Mouse (Mus musculus): ENCODE data around the gene Ltbp4.
A peak's percentile ranks its signal among the peaks of the same experiment; 100 is the strongest.

The Ltbp4 gene

GRCm38 (mm10) chr7:27298033-27298610 lies 39.4 kb downstream of the Ltbp4 start:
- DNase-seq, result no peak

DNA sequence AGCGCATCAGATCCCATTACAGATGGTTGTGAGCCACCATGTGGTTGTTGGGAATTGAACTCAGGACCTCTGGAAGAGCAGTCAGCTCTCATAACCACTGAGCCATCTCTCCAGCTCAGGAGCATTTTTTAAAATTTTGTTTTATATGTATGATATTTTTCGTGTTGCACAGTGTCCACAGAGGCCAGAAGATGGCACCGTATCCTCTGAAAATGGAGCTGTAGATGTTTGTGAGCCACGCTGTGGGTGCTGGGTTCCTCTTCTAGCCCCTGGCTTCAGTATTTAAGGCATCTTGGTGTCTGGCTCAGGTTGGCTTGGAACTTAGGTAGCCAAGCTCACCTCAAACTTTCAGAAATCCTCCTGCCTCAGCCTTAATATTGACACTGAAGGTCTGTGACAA lies 41.0 kb downstream of the Ltbp4 start:
- no peak for DNase-seq

- DNase-seq, result no peak
These were observed 41.5 kb downstream of the Ltbp4 start for GRCm38 (mm10) chr7:27295956-27296355.

GRCm38 (mm10) chr7:27291795-27292466 lies 45.6 kb downstream of the Ltbp4 start:
- no peak for DNase-seq

GRCm38 (mm10) chr7:27290555-27290954 lies 46.9 kb downstream of the Ltbp4 start:
- DNase-seq, result no peak

DNA sequence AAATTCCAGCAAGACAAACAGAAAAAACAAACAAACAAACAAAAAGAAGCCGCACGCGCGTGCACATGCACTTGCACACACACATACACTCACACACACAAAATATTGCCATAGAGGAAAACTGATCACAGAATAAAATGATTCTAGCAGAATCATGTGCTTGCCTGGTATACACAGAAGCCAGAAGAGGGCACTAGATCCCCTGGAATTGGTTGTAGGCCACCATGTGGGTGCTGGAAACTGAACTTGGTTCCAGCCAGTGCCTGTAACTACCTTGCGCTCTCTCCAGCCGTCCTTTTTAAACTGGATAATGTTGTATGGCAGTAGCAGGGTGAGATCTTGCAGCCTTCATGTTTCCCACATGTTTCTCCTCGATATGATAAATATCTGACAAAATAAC lies 48.8 kb downstream of the Ltbp4 start:
- no peak for DNase-seq

DNA sequence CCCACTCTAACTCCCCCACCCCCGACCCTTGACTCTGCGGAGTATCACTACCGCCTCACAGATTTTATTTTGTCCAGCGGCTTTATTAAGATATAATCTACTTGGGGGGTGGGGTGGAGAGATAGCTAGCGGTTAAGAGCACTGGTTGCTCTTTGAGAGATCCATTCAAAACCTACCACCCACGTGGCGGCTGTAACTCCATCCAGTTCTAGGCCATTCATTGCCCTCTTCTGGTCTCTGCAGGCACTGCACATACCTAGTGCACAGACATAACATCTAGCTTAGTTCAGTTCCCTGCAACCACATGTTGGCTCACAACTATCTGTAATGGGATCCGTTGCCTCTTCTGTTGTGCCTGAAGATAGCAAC lies 51.8 kb downstream of the Ltbp4 start:
- peak; percentile 85 for DNase-seq

GRCm38 (mm10) chr7:27284865-27285697 lies 52.4 kb downstream of the Ltbp4 start:
- peak; percentile 45 for DNase-seq

- no peak for DNase-seq
These were observed 55.3 kb downstream of the Ltbp4 start for GRCm38 (mm10) chr7:27282225-27282624.

DNA sequence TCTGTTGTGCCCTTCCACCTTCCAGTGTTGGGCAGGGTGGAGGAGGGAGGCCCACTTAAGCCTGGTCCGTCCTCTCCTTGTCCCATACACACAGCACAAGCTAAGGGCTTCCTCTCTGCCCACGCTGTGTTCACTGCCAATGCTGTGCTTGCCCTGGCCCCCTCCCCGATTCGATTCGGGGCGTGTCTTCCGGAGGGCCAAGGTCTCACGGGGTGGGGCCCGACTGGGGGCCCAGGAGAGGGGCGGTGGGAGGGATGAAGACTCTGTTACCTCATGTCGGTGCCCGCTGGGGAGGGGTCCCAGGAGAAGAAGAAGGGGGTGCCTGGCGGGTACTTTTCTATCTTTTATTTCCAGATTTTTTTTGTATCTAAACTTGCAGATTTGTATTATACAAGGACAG lies 55.8 kb downstream of the Ltbp4 start:
- DNase-seq, result no peak

- no peak for DNase-seq
These were observed 60.3 kb downstream of the Ltbp4 start for GRCm38 (mm10) chr7:27277191-27277590.

GRCm38 (mm10) chr7:27276021-27276420 lies 61.5 kb downstream of the Ltbp4 start:
- DNase-seq, result no peak

DNA sequence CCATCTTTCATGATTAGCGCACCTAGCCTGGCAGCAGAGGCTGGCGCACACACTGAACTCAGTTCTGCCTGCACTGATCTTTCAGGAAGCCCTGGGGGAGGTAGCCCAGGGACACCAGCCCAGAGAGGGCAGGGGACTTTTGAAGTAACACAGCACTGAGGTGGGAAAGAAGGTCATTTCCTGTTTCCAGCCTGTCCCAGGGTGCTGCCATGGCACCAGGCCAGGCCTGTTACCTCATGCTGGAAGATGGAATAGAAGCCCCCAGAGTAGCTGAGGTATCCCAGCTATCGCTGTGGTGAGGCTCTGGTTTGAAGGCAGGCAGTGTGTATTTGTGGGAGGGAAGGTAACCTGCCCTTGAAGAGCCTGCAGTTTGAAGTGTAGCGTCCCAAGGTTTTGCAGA lies 62.6 kb downstream of the Ltbp4 start:
- DNase-seq, result no peak

DNA sequence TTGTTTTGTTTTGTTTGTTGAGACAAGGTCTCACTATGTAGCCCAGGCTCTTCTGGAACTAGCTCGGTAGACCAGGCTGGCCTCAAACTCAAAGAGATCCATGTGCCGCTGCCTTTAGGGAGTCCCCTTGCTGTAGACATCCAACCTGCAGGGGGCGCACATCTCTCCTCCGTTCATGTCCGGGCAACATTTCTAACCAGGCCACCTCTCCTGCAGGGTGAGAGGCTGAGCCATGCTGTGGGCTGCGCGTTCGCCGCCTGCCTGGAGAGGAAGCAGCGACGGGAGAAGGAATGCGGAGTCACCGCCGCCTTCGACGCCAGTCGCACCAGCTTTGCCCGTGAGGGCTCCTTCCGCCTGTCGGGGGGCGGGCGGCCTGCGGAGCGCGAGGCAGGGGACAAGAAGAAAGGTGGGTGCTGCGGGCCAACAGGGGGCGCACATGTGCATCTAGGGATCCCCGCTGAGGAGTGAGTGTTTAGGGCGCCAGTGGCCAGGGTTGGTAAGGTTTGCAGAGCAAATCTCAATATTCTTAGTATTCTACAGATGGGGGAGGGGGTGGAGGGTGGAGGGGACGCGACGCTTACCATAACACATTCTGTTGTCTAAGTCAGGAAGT lies 63.6 kb downstream of the Ltbp4 start:
- peak; percentile 56 for DNase-seq

GRCm38 (mm10) chr7:27271423-27271822 lies 66.1 kb downstream of the Ltbp4 start:
- no peak for DNase-seq

GRCm38 (mm10) chr7:27266515-27267128 lies 70.9 kb downstream of the Ltbp4 start:
- no peak for DNase-seq

DNA sequence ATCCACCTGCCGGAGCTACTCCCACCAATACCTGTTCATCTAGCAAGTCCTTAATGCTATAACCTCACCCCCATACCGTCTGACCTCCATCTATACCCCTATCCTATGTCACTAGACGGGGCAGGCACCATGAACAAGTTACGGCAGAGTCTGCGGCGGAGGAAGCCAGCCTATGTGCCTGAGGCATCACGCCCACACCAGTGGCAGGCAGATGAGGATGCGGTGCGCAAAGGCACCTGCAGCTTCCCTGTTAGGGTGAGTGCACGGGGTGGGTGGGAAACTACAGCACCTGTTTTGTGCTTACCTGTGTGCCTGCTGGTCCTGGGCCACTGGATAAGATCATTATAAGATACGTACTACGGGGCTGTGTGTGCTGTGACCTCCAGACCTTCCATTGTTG lies 72.7 kb downstream of the Ltbp4 start:
- DNase-seq, result no peak

DNA sequence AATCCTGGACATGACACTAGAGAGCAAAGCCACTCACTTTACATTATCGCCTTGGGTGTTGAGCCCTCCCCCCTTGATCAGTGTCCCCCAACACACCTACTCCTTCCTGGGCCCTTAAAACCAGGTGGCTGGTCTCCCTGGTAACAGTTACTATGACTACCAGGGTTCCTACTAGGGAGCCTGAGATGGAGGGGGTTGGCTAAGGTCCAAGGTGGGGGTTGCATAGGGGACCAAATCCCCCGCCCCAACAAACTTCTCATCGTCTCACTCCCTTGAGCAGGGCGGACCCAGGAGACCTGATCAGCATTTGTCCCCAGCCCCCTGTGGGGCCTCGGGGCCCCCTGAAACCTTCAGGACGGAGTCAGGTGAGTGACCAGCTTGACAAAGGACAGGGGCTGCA lies 75.6 kb downstream of the Ltbp4 start:
- no peak for DNase-seq

DNA sequence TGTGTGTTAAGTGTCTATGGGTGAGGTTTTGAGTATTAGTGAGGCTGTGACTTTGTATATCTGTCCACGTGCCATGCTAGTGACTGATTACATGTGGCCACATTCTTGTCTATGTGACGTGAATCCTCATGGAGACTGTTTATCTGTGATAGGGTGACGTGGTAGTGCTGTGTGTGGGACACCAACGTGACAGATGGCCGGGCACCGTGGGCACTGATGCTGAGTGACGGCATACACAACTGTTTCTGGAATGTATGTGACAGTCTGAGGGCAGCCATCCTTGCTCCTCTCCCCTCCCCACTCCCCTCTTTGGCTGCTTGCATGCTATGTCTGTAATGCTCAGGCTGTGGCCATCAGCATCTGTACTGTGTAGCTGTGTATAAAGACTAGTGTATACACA lies 76.6 kb downstream of the Ltbp4 start:
- DNase-seq, result no peak

- no peak for DNase-seq
These were observed 77.7 kb downstream of the Ltbp4 start for GRCm38 (mm10) chr7:27259771-27260170.

- DNase-seq, result peak; percentile 53
These were observed 78.2 kb downstream of the Ltbp4 start for GRCm38 (mm10) chr7:27259271-27259721.

- peak; percentile 97 for DNase-seq
These were observed 79.1 kb downstream of the Ltbp4 start, which contains the start of gene Numbl for GRCm38 (mm10) chr7:27258205-27258899. Gene Numbl, plus strand, starts transcription at chr7:27258433.

- peak; percentile 87 for DNase-seq
These were observed 79.7 kb downstream of the Ltbp4 start for GRCm38 (mm10) chr7:27257852-27258204.
